Mouse (Mus musculus) thymus, postnatal 0 days (tissue): ENCODE results near the gene Tcf20. TPM values are rescaled to one million over a fixed set of nuclear protein-coding genes. Genes with fewer than 3 reads are reported as not detected.

Source experiments
- DNase-seq: peaks from one replicate; pipeline ENCODE4 v3.0.0-alpha.2; 2015; ENCODE audit warnings: low spot score
- polyA plus RNA-seq: library from polyadenylated mRNA; unstranded; fragments of >200 nt; fragmentation: Nextera tagmentation; extraction: Ambion mirVana; gene quantifications from 2 replicates; pipeline ENCODE4 v1.2.1, GENCODE M21; 2015

Tcf20 gene
- polyA plus RNA-seq, 1 experiment from 2014 or later: 13.1 TPM

- no peak for DNase-seq
These were observed 26.7 kb downstream of the Tcf20 start for GRCm38 (mm10) chr15:82960786-82961561.

GRCm38 (mm10) chr15:82959151-82959550 lies 28.5 kb downstream of the Tcf20 start:
- DNase-seq: no peak

DNA sequence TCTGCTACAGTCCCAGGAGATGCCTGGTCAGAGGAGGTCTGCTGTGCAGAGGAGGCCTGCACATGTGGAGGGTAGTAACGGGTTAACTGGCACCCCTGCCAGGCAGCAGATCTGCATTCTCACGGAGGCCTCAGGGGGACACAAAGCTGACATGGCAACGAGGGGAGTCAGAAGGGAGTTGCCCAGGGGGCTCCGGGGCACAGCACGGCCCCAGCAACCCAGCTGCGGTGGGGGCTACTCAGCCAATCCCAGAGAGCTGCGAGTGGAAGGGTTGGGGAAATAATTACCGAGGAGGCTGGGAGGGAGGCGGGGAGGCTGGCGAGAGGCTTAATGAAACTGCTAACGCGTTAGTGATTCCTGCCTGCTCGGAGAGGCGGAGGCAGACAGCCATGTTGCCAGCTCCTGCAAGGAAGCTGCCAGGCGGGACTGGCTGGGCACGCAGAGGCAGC lies 29.4 kb downstream of the Tcf20 start:
- DNase-seq: no peak

- no peak for DNase-seq
These were observed 31.0 kb downstream of the Tcf20 start for GRCm38 (mm10) chr15:82956721-82957120.

GRCm38 (mm10) chr15:82956310-82956709 lies 31.4 kb downstream of the Tcf20 start:
- DNase-seq: no peak

DNA sequence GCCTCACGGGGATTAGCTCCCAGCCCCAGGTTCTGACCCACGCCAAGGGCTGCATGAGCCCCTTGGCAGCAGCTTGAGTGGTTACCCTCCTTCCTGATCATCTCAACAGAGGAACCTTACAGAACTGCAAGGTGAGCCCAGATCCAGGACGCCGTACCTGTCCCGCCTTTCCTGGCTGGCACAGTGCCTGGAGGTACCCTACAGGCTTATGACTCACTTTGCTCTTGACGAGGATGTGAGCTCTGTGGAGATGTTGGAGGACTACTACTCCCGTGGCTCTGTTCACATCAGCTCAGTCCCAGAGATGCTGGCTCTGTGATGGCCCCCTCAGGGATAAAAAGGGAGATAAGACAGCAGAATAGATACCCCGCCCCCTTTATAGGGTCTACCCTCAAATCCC lies 32.4 kb downstream of the Tcf20 start:
- DNase-seq: no peak

GRCm38 (mm10) chr15:82954034-82954433 lies 33.6 kb downstream of the Tcf20 start:
- no peak for DNase-seq

DNA sequence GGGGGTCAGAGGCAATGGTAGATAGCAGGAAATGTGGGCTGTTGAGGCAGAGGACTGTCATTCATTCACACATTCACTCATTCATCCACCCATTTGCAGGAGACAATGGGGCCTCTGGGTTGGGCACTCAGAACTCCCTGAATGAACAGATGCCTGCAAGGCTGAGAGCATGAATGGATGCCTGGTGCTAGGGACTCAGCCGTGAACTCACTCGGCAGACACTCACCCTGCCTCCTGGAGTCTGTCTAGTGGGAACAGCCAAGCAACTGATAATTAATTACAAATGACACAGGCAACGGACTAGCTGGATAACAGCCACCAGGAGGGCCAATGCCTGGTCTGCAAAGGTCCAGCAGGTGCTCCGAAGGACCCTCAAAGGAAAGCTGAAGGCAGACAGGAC lies 34.6 kb downstream of the Tcf20 start:
- no peak for DNase-seq

- DNase-seq: no peak
These were observed 35.4 kb downstream of the Tcf20 start for GRCm38 (mm10) chr15:82952292-82952705.

GRCm38 (mm10) chr15:82950246-82950645 lies 37.4 kb downstream of the Tcf20 start:
- DNase-seq: no peak

DNA sequence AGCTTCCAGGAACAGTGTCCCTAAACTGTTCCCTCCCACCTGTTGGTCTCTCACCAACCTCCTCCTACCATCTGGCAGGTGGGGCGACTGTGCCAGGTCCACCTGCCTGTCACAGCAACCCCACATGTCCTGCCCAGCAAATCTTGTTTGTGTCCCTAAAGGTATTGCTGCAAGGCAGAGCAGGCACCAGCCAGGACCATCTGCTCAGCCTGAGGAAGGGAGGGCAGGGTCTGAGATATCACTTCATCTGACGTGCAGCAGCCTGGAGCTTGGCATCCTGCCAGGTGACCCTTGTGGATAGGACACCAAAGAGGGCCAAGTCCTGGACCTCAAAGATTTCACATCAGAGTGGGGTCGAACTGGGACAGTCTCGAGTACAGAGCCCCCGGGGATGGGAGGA lies 40.2 kb downstream of the Tcf20 start:
- no peak for DNase-seq

- no peak for DNase-seq
These were observed 43.0 kb downstream of the Tcf20 start for GRCm38 (mm10) chr15:82944479-82945195.

GRCm38 (mm10) chr15:82941733-82942132 lies 45.9 kb downstream of the Tcf20 start:
- no peak for DNase-seq

GRCm38 (mm10) chr15:82940494-82941214 lies 47.0 kb downstream of the Tcf20 start:
- no peak for DNase-seq

DNA sequence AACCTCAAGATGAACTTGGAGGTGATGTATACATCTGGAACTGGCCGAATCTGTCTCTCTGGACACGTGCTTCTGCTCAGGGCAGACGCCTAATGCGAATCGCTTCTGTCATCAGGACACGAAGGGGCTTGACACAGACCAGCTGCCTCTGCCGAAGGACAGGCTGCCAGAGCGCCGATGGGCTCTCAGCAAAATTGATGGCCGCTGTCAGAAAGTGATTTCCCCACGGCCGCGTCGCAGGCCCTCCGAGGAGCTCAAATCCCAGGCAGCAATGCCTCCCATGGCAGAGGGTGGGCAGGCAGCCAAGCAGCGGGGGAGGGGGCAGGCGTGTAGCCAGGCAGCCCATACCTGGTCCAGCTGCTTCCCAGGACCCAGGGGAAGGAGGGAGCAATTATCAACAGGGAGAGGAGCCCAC lies 49.5 kb downstream of the Tcf20 start:
- DNase-seq: no peak

DNA sequence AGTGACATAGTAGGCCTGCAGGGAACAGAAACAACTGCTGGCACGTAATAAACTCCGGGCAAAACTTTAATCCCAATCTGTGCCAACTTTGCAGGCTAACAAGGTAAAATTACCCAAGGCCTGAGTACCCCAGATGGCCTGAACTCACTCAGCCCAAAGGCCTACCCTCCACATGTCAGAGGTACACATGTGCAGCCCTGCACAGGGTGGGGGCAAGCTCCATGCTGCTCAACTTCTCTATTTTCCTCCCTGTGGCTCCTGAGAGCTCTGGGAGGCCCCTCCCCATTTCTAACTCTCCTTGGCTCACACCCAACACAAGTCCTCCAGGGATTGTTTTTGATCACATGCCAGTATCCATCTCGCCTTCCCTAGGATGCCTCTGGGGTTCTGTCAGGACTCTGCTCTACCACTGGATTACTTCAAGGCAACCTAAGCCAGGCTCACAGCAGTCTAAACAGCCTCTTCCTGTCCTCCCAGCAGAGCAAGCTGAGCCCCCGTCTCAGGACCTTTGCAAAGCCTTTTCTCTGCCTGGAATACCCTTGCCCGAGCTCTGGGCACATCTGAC lies 50.2 kb downstream of the Tcf20 start:
- no peak for DNase-seq

- DNase-seq: no peak
These were observed 52.7 kb downstream of the Tcf20 start for GRCm38 (mm10) chr15:82934971-82935370.

DNA sequence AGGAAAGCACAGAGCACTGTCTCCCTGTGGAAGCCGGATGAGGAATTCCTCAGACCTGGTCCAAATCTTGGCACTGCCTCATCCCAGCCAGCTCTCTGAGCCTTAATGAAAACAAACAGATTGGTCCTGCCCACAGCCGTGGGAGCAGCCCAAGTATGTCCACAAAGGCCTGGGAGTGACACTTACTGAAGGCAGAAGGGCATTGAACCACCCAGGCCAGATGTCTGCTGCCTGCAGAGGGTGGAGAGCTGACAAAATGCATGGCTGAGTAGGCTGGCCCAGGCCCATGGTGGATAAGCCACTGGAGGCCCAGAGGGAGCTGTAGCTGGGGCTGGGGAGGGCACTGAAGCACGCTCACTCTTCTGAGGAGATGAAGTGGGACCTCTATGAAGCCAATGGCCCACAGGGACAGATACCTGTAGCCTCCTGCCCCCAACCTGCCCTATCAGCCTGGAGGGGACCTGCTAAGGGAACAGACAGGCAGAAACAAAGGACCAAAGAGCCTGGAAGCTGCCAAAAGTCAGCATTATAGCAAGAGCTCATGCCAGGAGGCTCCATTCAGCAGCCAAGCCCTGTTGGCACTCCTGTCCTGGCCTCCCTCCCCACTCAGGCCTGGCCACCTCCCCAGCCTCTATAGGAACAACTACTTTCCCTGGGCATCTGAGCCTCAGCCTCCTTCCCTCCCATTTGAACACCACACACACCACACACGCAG lies 54.6 kb downstream of the Tcf20 start:
- no peak for DNase-seq

DNA sequence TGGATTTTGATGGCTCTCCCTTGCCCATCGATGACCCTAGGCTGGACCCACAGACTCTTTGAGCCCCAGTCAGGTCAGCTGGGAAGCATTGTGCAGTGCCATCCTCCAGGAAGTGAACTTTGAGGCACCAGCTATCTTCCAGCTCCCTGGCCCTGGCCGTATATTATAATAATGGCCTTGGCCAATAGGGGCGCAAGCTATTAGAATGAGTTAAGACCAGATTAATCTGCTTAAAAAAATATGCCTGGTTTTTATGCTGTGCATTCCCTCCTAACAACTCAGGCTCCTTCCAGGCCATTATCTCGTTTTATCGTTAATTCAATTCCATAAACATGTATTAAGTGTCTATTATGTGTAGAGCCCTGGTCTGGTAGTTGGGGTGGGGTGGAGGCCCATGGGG lies 56.2 kb downstream of the Tcf20 start:
- no peak for DNase-seq

GRCm38 (mm10) chr15:82929595-82929994 lies 58.1 kb downstream of the Tcf20 start:
- DNase-seq: no peak

DNA sequence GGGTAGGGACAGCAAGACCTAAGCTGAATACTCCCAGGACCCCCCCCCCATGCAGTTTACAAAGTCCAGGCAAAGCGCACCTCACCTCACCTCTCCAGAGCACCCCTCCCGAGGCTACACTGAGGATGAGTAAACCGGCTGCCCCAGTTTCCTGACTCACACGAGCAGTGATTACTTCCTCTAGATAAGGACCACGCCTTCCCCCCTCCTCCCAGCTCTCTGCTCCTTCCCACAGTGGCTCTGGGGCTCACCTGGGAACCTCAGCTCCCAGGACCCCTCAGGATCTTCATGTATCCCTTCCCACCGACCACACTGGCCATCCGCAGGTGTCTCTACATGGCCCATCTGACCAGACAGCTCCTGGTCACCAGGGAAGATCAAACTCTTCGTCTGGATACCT lies 58.8 kb downstream of the Tcf20 start:
- DNase-seq: peak; percentile 12
